In the genomic region with DNA sequence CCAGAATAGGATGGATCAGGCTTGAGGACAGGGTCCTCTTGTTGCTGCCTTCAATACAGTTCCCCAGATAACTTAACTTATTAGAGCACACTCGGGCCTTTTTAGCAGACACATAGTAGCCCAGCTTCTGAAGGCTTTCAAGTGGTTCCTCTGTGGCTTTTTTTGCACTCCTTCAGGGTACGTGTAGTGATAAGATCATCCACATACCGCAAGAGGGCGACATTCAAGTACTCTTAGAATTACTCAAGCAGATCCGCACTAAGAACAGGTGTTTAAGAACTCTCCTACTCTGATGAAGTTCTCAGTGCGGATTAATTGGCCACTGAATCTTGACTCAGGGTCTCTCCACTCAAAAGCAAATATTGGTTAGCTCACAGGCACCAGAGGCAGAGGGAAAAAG, we compare ENCODE assay signal across 10 mouse cellular contexts. TPM values are rescaled to one million over a fixed set of nuclear protein-coding genes. Genes with fewer than 3 reads are reported as not detected.
DNase-seq lines count a peak whose midpoint lies in the region; ATAC-seq and TF ChIP-seq lines count a peak whose summit lies in the region.
"Had no signal": no experiment of that assay in that cellular context is flagged by ENCODE, and none has a peak within 500 bp of the region (broad histone marks: within the 10 kb centered on the region; RNA-seq: fewer than 3 reads in every experiment).

No protein-coding gene starts in this region.

- H3K9ac ChIP-seq in hindbrain, postnatal 0 days (replicated peaks; ENCODE audit: low read length) = no peak overlapping the region
- no peak overlapping the region for H3K9ac ChIP-seq in hindbrain, embryonic 14.5 days
- H3K9ac ChIP-seq in midbrain, embryonic 13.5 days (replicated peaks) = no peak overlapping the region
- H3K9ac ChIP-seq: limb, embryonic 15.5 days had no signal

- ATAC-seq in hindbrain, postnatal 0 days = no peak
- no peak for ATAC-seq in hindbrain, embryonic 14.5 days (ENCODE audit: low FRiP score)
- no peak for ATAC-seq in midbrain, embryonic 13.5 days

- no peak overlapping the region for H3K4me3 ChIP-seq in hindbrain, postnatal 0 days (ENCODE audit: low read length)
- H3K4me3 ChIP-seq in hindbrain, embryonic 14.5 days (replicated peaks; ENCODE audit: low read length) = no peak overlapping the region
- no peak overlapping the region for H3K4me3 ChIP-seq in E14TG2a.4 (replicated peaks; ENCODE audit: low read length)
- H3K4me3 ChIP-seq in spleen, adult 2 months (ENCODE audit: extremely low read depth, insufficient read depth, insufficient read length) = no peak overlapping the region
- no peak overlapping the region for H3K4me3 ChIP-seq in midbrain, embryonic 13.5 days (replicated peaks)
- H3K4me3 ChIP-seq: limb, embryonic 15.5 days had no signal

- H3K27me3 ChIP-seq in hindbrain, postnatal 0 days (ENCODE audit: insufficient read depth, low read length) = no peaks in the 10 kb centered on the region
- no peaks in the 10 kb centered on the region for H3K27me3 ChIP-seq in hindbrain, embryonic 14.5 days (ENCODE audit: control insufficient read depth, insufficient read depth, low read length)
- H3K27me3 ChIP-seq in E14TG2a.4 (ENCODE audit: insufficient read depth, low read length) = 0 out of 2 replicates have a peak, but pooled peaks cover 4% of the 10 kb centered on the region
- H3K27me3 ChIP-seq in spleen, adult 2 months (ENCODE audit: control insufficient read depth, insufficient read depth, low read length) = no peaks in the 10 kb centered on the region
- no peaks in the 10 kb centered on the region for H3K27me3 ChIP-seq in midbrain, embryonic 13.5 days
- H3K27me3 ChIP-seq: limb, embryonic 15.5 days had no signal

- WGBS in hindbrain, postnatal 0 days = 53% methylated on average over 6 of the region's 6 CpGs
- WGBS in hindbrain, embryonic 14.5 days = 67% methylated on average over 6 of the region's 6 CpGs
- WGBS in spleen, adult 2 months = 13% methylated on average over 6 of the region's 6 CpGs
- WGBS in midbrain, embryonic 13.5 days = 52% methylated on average over 6 of the region's 6 CpGs

- no peaks in the 10 kb centered on the region for H3K36me3 ChIP-seq in hindbrain, postnatal 0 days (ENCODE audit: insufficient read depth, low read length)
- no peaks in the 10 kb centered on the region for H3K36me3 ChIP-seq in hindbrain, embryonic 14.5 days (replicated peaks; ENCODE audit: control insufficient read depth, insufficient read depth)
- no peaks in the 10 kb centered on the region for H3K36me3 ChIP-seq in E14TG2a.4 (ENCODE audit: insufficient read depth, low read length)
- no peaks in the 10 kb centered on the region for H3K36me3 ChIP-seq in spleen, adult 2 months (ENCODE audit: control insufficient read depth, insufficient read depth, low read length)
- no peaks in the 10 kb centered on the region for H3K36me3 ChIP-seq in midbrain, embryonic 13.5 days
- H3K36me3 ChIP-seq: limb, embryonic 15.5 days had no signal

- DNase-seq in hindbrain, postnatal 0 days (ENCODE audit: low spot score) = peak; percentile 22
- no peak for DNase-seq in hindbrain, embryonic 14.5 days (ENCODE audit: low spot score)
- DNase-seq in induced T-regulatory cell, adult 2 months (ENCODE audit: low read depth) = peak; percentile 82
- peak; percentile 74 to 79 for DNase-seq in spleen, adult 2 months (ENCODE audit: low read depth in 1 of 2, low spot score in 2 of 2)
- DNase-seq in heart, adult 9 months (ENCODE audit: low spot score in 2 of 2) = no peak
- no peak for DNase-seq in gastrocnemius, adult 8-10 months (ENCODE audit: low spot score in 2 of 2)

- no peaks in the 10 kb centered on the region for H3K9me3 ChIP-seq in hindbrain, postnatal 0 days (ENCODE audit: low read length)
- H3K9me3 ChIP-seq in hindbrain, embryonic 14.5 days (ENCODE audit: control insufficient read depth, low read length) = no peaks in the 10 kb centered on the region
- peaks cover 21% of the 10 kb centered on the region for H3K9me3 ChIP-seq in E14TG2a.4 (ENCODE audit: low read length)
- no peaks in the 10 kb centered on the region for H3K9me3 ChIP-seq in midbrain, embryonic 13.5 days
- H3K9me3 ChIP-seq: limb, embryonic 15.5 days had no signal

- H3K4me1 ChIP-seq in hindbrain, postnatal 0 days (ENCODE audit: insufficient read depth, low read length) = no peaks in the 10 kb centered on the region
- H3K4me1 ChIP-seq in hindbrain, embryonic 14.5 days (replicated peaks; ENCODE audit: control insufficient read depth, insufficient read depth, low read length) = no peaks in the 10 kb centered on the region
- H3K4me1 ChIP-seq in E14TG2a.4 (replicated peaks; ENCODE audit: low read depth, low read length) = no peaks in the 10 kb centered on the region
- peaks cover 3% of the 10 kb centered on the region; the same call in 1 of the 2 replicates for H3K4me1 ChIP-seq in spleen, adult 2 months (ENCODE audit: control insufficient read depth, insufficient read depth, insufficient read length)
- H3K4me1 ChIP-seq in midbrain, embryonic 13.5 days (replicated peaks) = no peaks in the 10 kb centered on the region
- H3K4me1 ChIP-seq: limb, embryonic 15.5 days had no signal

- no peak overlapping the region for H3K27ac ChIP-seq in hindbrain, postnatal 0 days
- no peak overlapping the region for H3K27ac ChIP-seq in hindbrain, embryonic 14.5 days
- H3K27ac ChIP-seq in spleen, adult 2 months (ENCODE audit: insufficient read depth, low read length) = peak overlapping the region; percentile 36; the same call in 1 of the 2 replicates
- H3K27ac ChIP-seq in midbrain, embryonic 13.5 days = no peak overlapping the region
- H3K27ac ChIP-seq: limb, embryonic 15.5 days had no signal

- peak; percentile 36 for TF ChIP-seq CTCF in hindbrain, postnatal 0 days (IDR thresholded peaks at IDR 0.05; ENCODE audit: low read depth)
- TF ChIP-seq CTCF in E14TG2a.4 (conservative IDR thresholded peaks at IDR 0.05; ENCODE audit: low read length) = peak; percentile 19; the same call in 1 of the 2 replicates
- TF ChIP-seq CTCF in spleen, adult 2 months (IDR thresholded peaks at IDR 0.05; ENCODE audit: extremely low read depth, insufficient read depth, insufficient read length, insufficient replicate concordance) = no peak

- no peak overlapping the region for H3K4me2 ChIP-seq in hindbrain, postnatal 0 days (ENCODE audit: low read depth, low read length)
- H3K4me2 ChIP-seq in hindbrain, embryonic 14.5 days (replicated peaks) = no peak overlapping the region
- no peak overlapping the region for H3K4me2 ChIP-seq in midbrain, embryonic 13.5 days (replicated peaks)
- H3K4me2 ChIP-seq: limb, embryonic 15.5 days had no signal

- no peak for TF ChIP-seq POLR2A in spleen, adult 2 months (IDR thresholded peaks at IDR 0.05; ENCODE audit: low read depth, low read length)

RNA-seq across cellular contexts. Expression of a gene that starts 11.8 kb away (rescaled TPM):
- not detected in 2 replicates for total RNA-seq in hindbrain, postnatal 0 days (2014; rRNA removed)
- not detected in 2 replicates for polyA plus RNA-seq in hindbrain, postnatal 0 days (2015; fragmentation: Nextera tagmentation; extraction: Ambion mirVana)
- polyA plus RNA-seq in hindbrain, embryonic 14.5 days (2014; fragmentation: Nextera tagmentation; extraction: Ambion mirVana) = not detected in 2 replicates
- polyA plus RNA-seq in spleen, adult 2 months (2012; rRNA removed) = 0.20 and 0.32 TPM in 2 replicates
- polyA plus RNA-seq in midbrain, embryonic 13.5 days (2015; fragmentation: Nextera tagmentation; extraction: Ambion mirVana) = not detected in 2 replicates
- total RNA-seq in gastrocnemius, adult 8-10 months (2022) = under 1 TPM in 1 of 4 experiments, not detected in 3; 0.24 TPM
- total RNA-seq: granulocyte monocyte progenitor cell, adult 5-6 weeks had no signal

RNA-seq across cellular contexts. Expression of a gene that starts 27.2 kb away (rescaled TPM):
- 0.75 and 2.2 TPM in 2 replicates for total RNA-seq in hindbrain, postnatal 0 days (2014; rRNA removed)
- 2.5 and 2.7 TPM in 2 replicates for polyA plus RNA-seq in hindbrain, postnatal 0 days (2015; fragmentation: Nextera tagmentation; extraction: Ambion mirVana)
- polyA plus RNA-seq in hindbrain, embryonic 14.5 days (2014; fragmentation: Nextera tagmentation; extraction: Ambion mirVana) = 0.44 and 1.2 TPM in 2 replicates
- 452 and 608 TPM in 2 replicates for polyA plus RNA-seq in spleen, adult 2 months (2012; rRNA removed)
- not detected in 2 replicates for polyA plus RNA-seq in midbrain, embryonic 13.5 days (2015; fragmentation: Nextera tagmentation; extraction: Ambion mirVana)
- not detected for total RNA-seq in gastrocnemius, adult 8-10 months (2022)
- total RNA-seq: granulocyte monocyte progenitor cell, adult 5-6 weeks had no signal

RNA-seq across cellular contexts. Expression of a gene that starts 37.6 kb away (rescaled TPM):
- total RNA-seq in hindbrain, postnatal 0 days (2014; rRNA removed) = not detected in 2 replicates
- not detected in 2 replicates for polyA plus RNA-seq in hindbrain, postnatal 0 days (2015; fragmentation: Nextera tagmentation; extraction: Ambion mirVana)
- polyA plus RNA-seq in hindbrain, embryonic 14.5 days (2014; fragmentation: Nextera tagmentation; extraction: Ambion mirVana) = not detected in 2 replicates
- polyA plus RNA-seq in spleen, adult 2 months (2012; rRNA removed) = 0.67 and 2.1 TPM in 2 replicates
- not detected in 2 replicates for polyA plus RNA-seq in midbrain, embryonic 13.5 days (2015; fragmentation: Nextera tagmentation; extraction: Ambion mirVana)
- total RNA-seq in gastrocnemius, adult 8-10 months (2022) = not detected
- total RNA-seq: granulocyte monocyte progenitor cell, adult 5-6 weeks had no signal

RNA-seq across cellular contexts. Expression of a gene that starts 49.0 kb away (rescaled TPM):
- not detected in 2 replicates for total RNA-seq in hindbrain, postnatal 0 days (2014; rRNA removed)
- polyA plus RNA-seq in hindbrain, postnatal 0 days (2015; fragmentation: Nextera tagmentation; extraction: Ambion mirVana) = not detected in 2 replicates
- not detected in 2 replicates for polyA plus RNA-seq in hindbrain, embryonic 14.5 days (2014; fragmentation: Nextera tagmentation; extraction: Ambion mirVana)
- polyA plus RNA-seq in spleen, adult 2 months (2012; rRNA removed) = not detected in 2 replicates
- polyA plus RNA-seq in midbrain, embryonic 13.5 days (2015; fragmentation: Nextera tagmentation; extraction: Ambion mirVana) = not detected in 2 replicates
- not detected for total RNA-seq in gastrocnemius, adult 8-10 months (2022)
- total RNA-seq: granulocyte monocyte progenitor cell, adult 5-6 weeks had no signal
- polyA plus RNA-seq: limb, embryonic 15.5 days had no signal

Comparison
In these comparisons a context has a peak if more than half of its experiments do, and no peak if none do; other contexts are left out.
1. DNase-seq: peak in hindbrain, postnatal 0 days (single experiment), induced T-regulatory cell, adult 2 months (single experiment) and spleen, adult 2 months (2 of 2); none in hindbrain, embryonic 14.5 days (single experiment), heart, adult 9 months (0 of 2) and gastrocnemius, adult 8-10 months (0 of 2).
2. RNA of a gene that starts 27.2 kb away (polyA plus RNA-seq): 452 to 608 TPM in spleen, adult 2 months; 2.5 to 2.7 TPM in hindbrain, postnatal 0 days, 0.44 to 1.2 TPM in hindbrain, embryonic 14.5 days and not detected in midbrain, embryonic 13.5 days; every median in the first group is over 100 times any median in the second.